Mouse (Mus musculus) ES-Bruce4 (cell line): Measurements from ENCODE around the gene Chchd10. TPM values are rescaled to one million over a fixed set of nuclear protein-coding genes. Genes with fewer than 3 reads are reported as not detected.
A peak's percentile ranks its signal among the peaks of the same experiment; 100 is the strongest.

Experiments
- H3K27ac ChIP-seq: 2 replicates; pipeline ENCODE4 v1.5.1; 2012; ENCODE audit warnings: low read length, inconsistent platforms; ENCODE audit not compliant: insufficient read depth
- H3K27me3 ChIP-seq: 2 replicates; pipeline ENCODE4 v1.6.1; 2012; ENCODE audit warnings: mild to moderate bottlenecking, low read length, inconsistent platforms; ENCODE audit not compliant: control insufficient read depth, poor library complexity, insufficient read depth, severe bottlenecking
- H3K36me3 ChIP-seq: 2 replicates; pipeline ENCODE4 v1.6.1; 2012; ENCODE audit warnings: inconsistent platforms, mild to moderate bottlenecking, low read length, moderate library complexity; ENCODE audit not compliant: control insufficient read depth, poor library complexity, insufficient read depth, severe bottlenecking
- H3K4me1 ChIP-seq: one replicate; pipeline ENCODE4 v1.8.1; 2011; ENCODE audit warnings: low read length; ENCODE audit not compliant: control insufficient read depth, insufficient read depth
- H3K4me3 ChIP-seq: 2 replicates; pipeline ENCODE4 v1.5.1; 2011; ENCODE audit warnings: low read depth, mild to moderate bottlenecking, low read length
- H3K9ac ChIP-seq: 2 replicates; pipeline ENCODE4 v1.6.1; 2012; ENCODE audit warnings: low read depth, mild to moderate bottlenecking, inconsistent platforms; ENCODE audit not compliant: poor library complexity, severe bottlenecking
- H3K9me3 ChIP-seq: replicated peaks from 2 replicates; pipeline ENCODE4 v1.6.1; 2012; ENCODE audit warnings: mild to moderate bottlenecking, low read length, inconsistent platforms; ENCODE audit not compliant: control insufficient read depth, poor library complexity, insufficient read depth, severe bottlenecking
- CTCF ChIP-seq: IDR thresholded peaks from one replicate; pipeline ENCODE4 v1.8.1; 2011; ENCODE audit warnings: low read depth, low read length
- EP300 ChIP-seq: IDR thresholded peaks from 2 replicates; pipeline ENCODE4 v1.6.1; 2011; ENCODE audit warnings: low read depth, low read length; ENCODE audit not compliant: insufficient read depth
- POLR2A ChIP-seq: IDR thresholded peaks from one replicate; pipeline ENCODE4 v1.8.1; 2011; ENCODE audit warnings: low read length; ENCODE audit not compliant: insufficient read depth
- polyA plus RNA-seq: library from polyadenylated mRNA; stranded (reverse); fragments of >200 nt; gene quantifications from 2 replicates; pipeline ENCODE4 v1.2.4, GENCODE M21; 2011; ENCODE audit warnings: low read depth; ENCODE audit not compliant: missing spikeins, insufficient read depth, insufficient read length

Gene Chchd10
- polyA plus RNA-seq, 1 experiment, result 405 TPM

- TF ChIP-seq EP300 (no peak), CTCF (no peak), POLR2A (no peak)
- no peak overlapping the region for H3K27ac ChIP-seq
- peaks cover 11% of the 10 kb centered on the region; the same call in 1 of the 2 replicates for H3K36me3 ChIP-seq
- H3K9me3 ChIP-seq, result no peaks in the 10 kb centered on the region
- H3K4me3 ChIP-seq, result no peak overlapping the region
- H3K4me1 ChIP-seq, result no peaks in the 10 kb centered on the region
- H3K9ac ChIP-seq, result no peak overlapping the region
- H3K27me3 ChIP-seq, result no peaks in the 10 kb centered on the region
These were observed 38.3 kb upstream of the Chchd10 start for GRCm38 (mm10) chr10:75894601-75895000.

- H3K9me3 ChIP-seq, result no peaks in the 10 kb centered on the region
- H3K9ac ChIP-seq, result no peak overlapping the region
- H3K27ac ChIP-seq, result no peak overlapping the region
- H3K4me3 ChIP-seq, result no peak overlapping the region
- H3K36me3 ChIP-seq, result peaks cover 13% of the 10 kb centered on the region; the same call in 1 of the 2 replicates
- no peak for TF ChIP-seq CTCF
- TF ChIP-seq POLR2A, result no peak
- no peak for TF ChIP-seq EP300
- H3K4me1 ChIP-seq, result no peaks in the 10 kb centered on the region
- no peaks in the 10 kb centered on the region for H3K27me3 ChIP-seq
These were observed 37.2 kb upstream of the Chchd10 start for GRCm38 (mm10) chr10:75895730-75896129.

- no peaks in the 10 kb centered on the region for H3K27me3 ChIP-seq
- peaks cover 13% of the 10 kb centered on the region; the same call in 1 of the 2 replicates for H3K36me3 ChIP-seq
- no peak overlapping the region for H3K4me3 ChIP-seq
These were observed 36.7 kb upstream of the Chchd10 start for GRCm38 (mm10) chr10:75896208-75896607.

GRCm38 (mm10) chr10:75897373-75897772, 35.6 kb upstream of the Chchd10 start:
- no peak overlapping the region for H3K27ac ChIP-seq
- no peak overlapping the region for H3K4me3 ChIP-seq
- H3K9me3 ChIP-seq, result no peaks in the 10 kb centered on the region
- no peaks in the 10 kb centered on the region for H3K27me3 ChIP-seq
- H3K9ac ChIP-seq, result no peak overlapping the region
- peaks cover 14% of the 10 kb centered on the region; the same call in 1 of the 2 replicates for H3K36me3 ChIP-seq
- H3K4me1 ChIP-seq, result no peaks in the 10 kb centered on the region
- TF ChIP-seq EP300 (no peak), CTCF (peak; percentile 80)

More at GRCm38 (mm10) chr10:75896208-75896607, 36.7 kb upstream of the Chchd10 start:
- no peak overlapping the region for H3K27ac ChIP-seq
- no peak overlapping the region for H3K9ac ChIP-seq
- H3K4me1 ChIP-seq, result no peaks in the 10 kb centered on the region
- no peak for TF ChIP-seq CTCF
- no peak for TF ChIP-seq EP300
- TF ChIP-seq POLR2A, result no peak
- H3K9me3 ChIP-seq, result no peaks in the 10 kb centered on the region

- TF ChIP-seq POLR2A, result no peak
- Histone ChIP-seq H3K9me3 (no peaks in the 10 kb centered on the region), H3K4me1 (no peaks in the 10 kb centered on the region), H3K9ac (no peak overlapping the region), H3K4me3 (no peak overlapping the region), H3K36me3 (peaks cover 21% of the 10 kb centered on the region), H3K27ac (no peak overlapping the region), H3K27me3 (no peaks in the 10 kb centered on the region)
These were observed 34.8 kb upstream of the Chchd10 start for GRCm38 (mm10) chr10:75898039-75898564.

GRCm38 (mm10) chr10:75898846-75899245, 34.1 kb upstream of the Chchd10 start:
- Histone ChIP-seq H3K9ac (no peak overlapping the region), H3K36me3 (peaks cover 28% of the 10 kb centered on the region), H3K9me3 (no peaks in the 10 kb centered on the region), H3K27me3 (no peaks in the 10 kb centered on the region), H3K4me1 (no peaks in the 10 kb centered on the region), H3K27ac (no peak overlapping the region), H3K4me3 (no peak overlapping the region)
- TF ChIP-seq EP300 (no peak), CTCF (no peak), POLR2A (no peak)
